Mouse (Mus musculus): ENCODE data around the gene Sept11.

DNA sequence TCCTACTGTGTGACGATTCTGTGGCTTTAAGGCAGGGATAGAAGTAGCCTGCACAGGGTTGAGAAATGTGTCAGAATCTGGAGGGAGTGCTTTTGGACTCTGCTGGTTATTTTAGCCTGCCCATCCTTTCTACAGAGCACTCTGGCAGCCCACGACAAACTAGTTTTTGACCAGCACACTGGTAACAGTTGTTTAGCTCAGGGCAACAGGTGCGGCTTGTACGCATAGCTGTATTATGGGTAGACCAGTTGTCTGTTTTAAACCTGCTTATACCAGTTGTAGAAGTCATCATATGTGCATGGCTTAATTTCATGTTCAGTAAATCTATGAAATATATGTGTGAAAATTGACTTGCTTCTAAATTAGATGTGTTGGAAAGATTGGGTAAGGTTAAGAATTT lies 12.8 kb downstream of the Sept11 start:
- TF ChIP-seq CTCF (IDR thresholded peaks at IDR 0.05; ENCODE audit: borderline replicate concordance, insufficient read depth, low read depth, low read length) (no peak), POLR2A (IDR thresholded peaks at IDR 0.05; ENCODE audit: borderline replicate concordance, insufficient read depth, low read length) (no peak)
